Mouse (Mus musculus) T-helper 1 cell (primary cell): ENCODE measurements around the gene Klhl5.
"Not testable (repeated sequence)": the region's sequence is repeated elsewhere in the genome, so short reads cannot be mapped to it uniquely, and the experiment has no call there.

ENCODE experiments used
- in situ Hi-C: fragments of 300-600 bp; cut with MboI, MseI; formaldehyde crosslinking; loops from one replicate; pipeline ENCODE4 v1.15.1; 2025; ENCODE audit warnings: high pct_unique_total_duplicates

The Klhl5 gene

DNA sequence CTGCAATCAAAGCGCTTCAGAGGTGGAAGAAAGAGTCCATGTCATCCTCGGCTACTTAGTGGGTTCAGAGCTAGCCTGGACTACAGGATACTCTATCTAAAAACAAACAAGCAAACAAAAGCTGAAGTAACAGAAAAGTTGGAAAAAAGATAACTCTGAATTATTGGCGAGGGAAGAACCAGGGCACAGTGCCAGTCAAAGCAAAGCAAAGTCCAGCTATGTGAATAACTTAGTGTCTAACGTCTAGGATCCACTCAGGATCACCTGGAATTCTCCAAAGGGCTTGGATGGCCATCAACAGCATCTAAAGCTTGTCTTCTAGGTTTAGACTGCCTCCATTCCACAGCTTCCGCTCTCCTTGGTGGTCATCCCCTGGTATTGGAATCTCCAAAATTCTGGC lies 9.9 kb upstream of the Klhl5 start:
- in situ Hi-C loops, result no loop called here

GRCm38 (mm10) chr5:65100002-65100401 lies 7.3 kb upstream of the Klhl5 start:
- in situ Hi-C loops, result no loop called here

DNA sequence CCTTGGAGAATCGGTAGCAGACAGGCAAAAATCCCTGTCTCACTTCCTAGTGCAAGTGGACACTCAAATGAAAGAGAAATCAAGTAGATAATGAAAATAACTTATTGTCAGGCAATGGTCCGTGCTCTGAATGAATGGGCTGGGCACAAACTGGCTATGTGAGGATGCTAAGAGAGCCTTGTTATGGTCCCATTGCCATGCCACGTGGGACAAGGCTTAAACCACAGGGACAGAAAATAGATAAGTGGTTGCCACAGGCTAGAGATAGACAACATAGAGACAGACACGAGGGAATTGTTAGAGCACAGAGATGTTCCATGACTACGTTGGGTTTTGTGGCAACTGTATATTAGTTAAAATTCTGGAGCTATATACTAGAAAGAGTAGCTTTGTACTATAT lies 6.1 kb upstream of the Klhl5 start:
- in situ Hi-C loops, result no loop called here

DNA sequence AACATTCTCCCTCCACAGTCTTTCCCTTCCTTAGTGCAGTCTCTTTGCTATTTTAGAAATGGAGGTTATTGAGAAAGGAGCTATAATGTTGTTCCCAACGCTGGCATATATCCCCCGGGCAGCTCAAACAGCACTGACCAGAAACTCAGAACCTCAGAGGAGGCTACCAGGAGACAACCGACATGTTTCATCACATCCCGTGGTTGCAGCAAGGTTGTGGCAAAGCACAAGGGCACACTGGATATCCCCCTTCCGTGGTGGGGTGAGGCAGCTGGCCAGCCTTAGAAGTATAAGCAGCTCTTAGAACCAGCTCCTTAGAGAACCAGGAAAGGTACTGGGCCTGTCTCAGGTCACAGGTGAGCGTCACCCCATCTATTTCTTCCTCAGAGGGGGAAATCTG lies 5.7 kb upstream of the Klhl5 start:
- in situ Hi-C loops, result no loop called here

- in situ Hi-C loops, result no loop called here
Observed at GRCm38 (mm10) chr5:65102026-65102640, 5.2 kb upstream of the Klhl5 start.

DNA sequence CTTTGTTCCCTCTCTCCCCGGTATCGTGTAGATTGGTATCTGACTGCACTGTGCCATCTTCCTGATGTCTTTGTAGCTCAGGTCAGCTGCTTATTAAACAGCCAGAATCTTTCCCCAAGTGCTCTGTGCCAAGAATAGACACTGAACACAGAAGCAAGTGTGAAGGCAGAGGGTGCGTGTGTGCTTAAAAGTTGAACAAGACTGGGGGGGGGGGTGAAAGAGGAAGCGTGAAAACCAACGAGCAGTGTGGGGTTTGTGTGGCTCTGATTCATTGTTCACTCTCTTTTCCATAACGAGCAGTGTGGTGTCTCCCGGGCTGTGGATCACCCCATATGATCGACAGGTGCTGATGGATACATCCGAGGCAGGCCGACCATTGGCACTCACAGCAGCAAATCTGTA lies 4.7 kb upstream of the Klhl5 start:
- in situ Hi-C loops, result no loop called here

DNA sequence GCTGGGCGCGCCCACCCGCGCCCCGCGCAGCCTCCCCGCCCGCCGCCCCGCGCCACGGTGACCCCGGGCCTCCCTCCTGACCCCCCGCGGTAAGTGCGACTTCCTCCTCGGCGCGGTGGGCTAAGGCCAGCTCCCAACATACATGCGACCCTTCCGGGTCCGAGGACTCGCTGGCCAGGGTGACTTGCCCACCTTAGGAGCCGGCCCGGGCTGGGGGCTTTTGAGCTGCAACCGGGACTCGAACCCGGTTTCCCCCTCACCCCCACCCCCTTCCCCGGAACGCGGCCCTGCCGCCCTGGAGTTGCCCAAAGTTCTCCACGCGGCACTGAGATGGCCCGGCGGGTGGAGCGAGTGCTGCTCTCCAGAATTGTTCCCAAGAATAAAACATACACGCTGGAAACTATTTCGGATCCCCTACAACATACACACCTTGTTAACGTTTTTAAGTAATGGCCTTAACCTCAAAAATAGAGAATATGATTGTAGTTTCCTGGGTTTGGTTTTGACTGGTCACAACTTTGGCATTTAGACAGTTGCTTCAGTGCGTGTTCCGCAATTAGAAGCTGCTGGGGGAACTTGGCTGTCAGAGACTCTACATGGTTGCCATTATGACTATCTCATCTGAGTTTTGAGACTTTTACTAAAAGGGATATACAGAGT lies 564 bp downstream of the Klhl5 start:
- in situ Hi-C loops, result no loop called here

DNA sequence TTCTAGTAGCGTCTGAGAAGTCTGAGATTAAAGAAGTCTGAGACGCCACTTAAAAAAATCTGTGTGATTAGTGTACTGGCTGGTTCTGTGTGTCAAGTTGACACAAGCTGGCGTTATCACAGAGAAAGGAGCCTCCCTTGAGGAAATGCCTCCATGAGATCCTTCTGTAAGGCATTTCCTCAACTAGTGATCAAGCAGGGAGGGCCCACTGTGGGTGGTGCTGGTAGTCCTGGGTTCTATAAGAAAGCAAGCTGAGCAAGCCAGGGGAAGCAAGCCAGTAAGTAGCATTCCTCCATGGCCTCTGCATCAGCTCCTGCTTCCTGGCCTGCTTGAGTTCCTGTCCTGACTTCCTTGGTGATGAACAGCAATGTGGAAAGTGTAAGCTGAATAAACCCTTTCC lies 4.9 kb downstream of the Klhl5 start:
- in situ Hi-C loops, result not testable (repeated sequence)

GRCm38 (mm10) chr5:65113323-65113722 lies 6.0 kb downstream of the Klhl5 start:
- in situ Hi-C loops, result no loop called here

GRCm38 (mm10) chr5:65116789-65117188 lies 9.4 kb downstream of the Klhl5 start:
- in situ Hi-C loops, result no loop called here

- in situ Hi-C loops, result no loop called here
Observed at GRCm38 (mm10) chr5:65119495-65119894, 12.2 kb downstream of the Klhl5 start.

GRCm38 (mm10) chr5:65119918-65120317 lies 12.6 kb downstream of the Klhl5 start:
- in situ Hi-C loops, result no loop called here

DNA sequence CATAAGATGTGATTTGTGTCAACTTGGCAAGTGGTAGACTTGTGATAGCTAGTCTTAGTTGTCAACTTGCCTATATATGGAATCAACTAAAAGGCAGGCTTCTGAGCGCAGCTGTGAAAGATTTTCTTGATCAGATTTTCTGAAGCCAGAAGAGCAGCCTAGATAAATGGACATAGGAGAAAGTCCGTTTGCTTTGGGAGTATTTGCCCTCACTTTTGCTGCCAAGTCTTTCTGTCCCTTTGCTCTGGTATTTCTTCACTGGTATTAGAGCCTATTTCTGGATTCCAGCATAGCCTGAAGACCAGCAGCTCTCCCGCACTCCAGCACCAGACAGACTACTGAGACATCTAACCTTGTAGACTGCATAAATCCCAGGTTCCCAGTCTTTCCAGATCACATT lies 15.3 kb downstream of the Klhl5 start:
- in situ Hi-C loops, result no loop called here

GRCm38 (mm10) chr5:65126137-65126536 lies 18.8 kb downstream of the Klhl5 start:
- in situ Hi-C loops, result no loop called here

DNA sequence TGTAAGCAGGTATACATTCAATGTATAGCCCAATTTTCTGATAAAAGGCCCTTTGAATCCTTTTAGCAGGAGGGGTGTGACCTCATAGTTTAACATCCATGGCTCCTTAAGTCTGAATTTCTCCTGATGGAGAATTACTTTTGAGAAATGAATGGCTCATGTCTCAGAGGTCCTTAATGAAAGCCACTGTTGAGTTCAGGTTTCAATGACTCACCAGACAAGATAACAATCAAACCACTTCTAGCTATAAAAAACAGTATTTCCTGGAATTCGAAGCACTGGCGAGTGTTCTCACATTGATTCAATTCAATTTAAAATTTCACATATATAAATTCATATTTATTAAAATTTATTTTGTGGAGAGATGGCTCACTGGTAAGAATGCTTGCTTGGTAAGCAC lies 21.1 kb downstream of the Klhl5 start:
- in situ Hi-C loops, result no loop called here

- in situ Hi-C loops, result no loop called here
Observed at GRCm38 (mm10) chr5:65130528-65131210, 23.3 kb downstream of the Klhl5 start.

DNA sequence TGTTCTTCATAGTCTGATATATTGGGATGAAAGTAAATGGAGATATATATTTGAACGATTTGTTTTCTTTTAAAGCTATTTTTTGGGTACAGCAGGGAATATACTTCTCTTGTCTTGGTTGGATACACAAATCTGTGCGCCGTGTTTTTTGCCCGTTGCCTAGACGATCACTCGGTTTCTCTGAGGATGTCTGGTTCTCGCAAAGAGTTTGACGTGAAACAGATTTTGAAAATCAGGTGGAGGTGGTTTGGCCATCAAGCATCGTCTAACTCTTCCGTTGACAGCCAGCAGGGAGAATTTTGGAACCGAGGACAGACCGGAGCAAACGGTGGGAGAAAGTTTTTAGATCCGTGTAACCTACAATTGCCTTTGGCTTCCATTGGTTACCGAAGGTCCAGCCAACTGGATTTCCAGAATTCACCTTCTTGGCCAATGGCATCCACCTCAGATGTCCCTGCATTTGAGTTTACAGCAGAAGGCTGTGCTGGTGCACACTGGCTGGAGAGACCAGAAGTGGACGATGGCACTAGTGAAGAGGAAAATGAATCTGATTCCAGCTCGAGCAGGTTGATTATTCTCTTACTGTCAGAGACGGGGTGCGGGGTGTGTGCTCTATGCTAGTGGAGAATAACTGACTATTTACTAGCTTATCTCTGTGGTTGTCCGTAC lies 24.0 kb downstream of the Klhl5 start:
- in situ Hi-C loops, result no loop called here

GRCm38 (mm10) chr5:65136159-65136558 lies 28.8 kb downstream of the Klhl5 start:
- in situ Hi-C loops, result no loop called here

DNA sequence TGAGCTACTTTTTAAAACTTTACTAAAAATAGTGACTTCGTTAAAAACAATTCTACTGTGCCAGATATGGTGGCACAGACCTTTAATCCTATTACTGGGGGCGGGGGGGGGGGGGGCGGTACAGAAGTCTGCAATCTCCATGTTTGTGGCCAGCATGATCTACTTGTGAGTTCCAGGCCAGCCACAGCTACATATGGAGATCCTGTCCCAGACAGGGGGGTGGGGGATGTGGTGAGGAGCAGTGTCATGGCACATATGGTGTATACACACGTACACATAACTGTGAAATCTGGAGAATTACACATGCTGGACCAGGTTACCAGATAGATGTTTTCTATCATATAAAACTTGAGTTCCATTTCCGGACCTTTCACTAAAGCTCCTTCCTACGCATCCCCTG lies 29.7 kb downstream of the Klhl5 start:
- in situ Hi-C loops, result no loop called here

GRCm38 (mm10) chr5:65141242-65141641 lies 33.9 kb downstream of the Klhl5 start:
- in situ Hi-C loops, result no loop called here

- in situ Hi-C loops, result no loop called here
Observed at GRCm38 (mm10) chr5:65142247-65142646, 34.9 kb downstream of the Klhl5 start.

GRCm38 (mm10) chr5:65145499-65146101 lies 38.3 kb downstream of the Klhl5 start:
- in situ Hi-C loops, result no loop called here
